Mouse (Mus musculus): ENCODE measurements around the gene Tmem131.

GRCm38 (mm10) chr1:36786377-36786776, 157.1 kb downstream of the Tmem131 start:
- TF ChIP-seq CTCF (IDR thresholded peaks at IDR 0.05; ENCODE audit: insufficient read depth, low read length) (peak; percentile 13; the same call in 1 of the 2 replicates), POLR2A (IDR thresholded peaks at IDR 0.05; ENCODE audit: borderline replicate concordance, extremely low read depth, low read depth, low read length) (no peak)
